Mouse (Mus musculus) urinary bladder, postnatal 25 days (tissue): ENCODE results near the gene Ankfn1.
A peak's percentile ranks its signal among the peaks of the same experiment; 100 is the strongest.

Experiments used
- DNase-seq: peaks from one replicate; pipeline ENCODE4 v3.0.0; 2022; ENCODE audit warnings: low spot score

The Ankfn1 gene

DNA sequence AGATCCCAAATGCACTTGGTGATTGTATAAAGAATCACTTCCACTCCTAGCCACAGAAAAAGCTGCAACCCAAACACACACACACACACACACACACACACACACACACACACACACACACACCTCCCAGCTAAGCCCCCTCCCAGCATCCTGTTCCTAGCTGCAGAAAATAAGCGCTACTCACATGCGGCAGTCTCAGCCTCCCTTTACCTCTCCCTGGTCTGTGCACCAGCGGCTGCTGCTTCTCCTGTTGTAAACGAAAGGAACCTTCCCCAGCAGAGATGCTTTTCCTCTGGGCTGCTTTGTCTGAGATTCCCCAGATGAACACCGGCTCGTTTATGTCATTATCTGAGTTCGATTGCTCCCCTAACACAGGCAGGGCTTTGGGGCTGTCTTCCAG is at the start of gene Ankfn1:
TSS of gene Ankfn1 (minus strand) at position 223 of the 400 bp plus-strand sequence.
- DNase-seq, result no peak

DNA sequence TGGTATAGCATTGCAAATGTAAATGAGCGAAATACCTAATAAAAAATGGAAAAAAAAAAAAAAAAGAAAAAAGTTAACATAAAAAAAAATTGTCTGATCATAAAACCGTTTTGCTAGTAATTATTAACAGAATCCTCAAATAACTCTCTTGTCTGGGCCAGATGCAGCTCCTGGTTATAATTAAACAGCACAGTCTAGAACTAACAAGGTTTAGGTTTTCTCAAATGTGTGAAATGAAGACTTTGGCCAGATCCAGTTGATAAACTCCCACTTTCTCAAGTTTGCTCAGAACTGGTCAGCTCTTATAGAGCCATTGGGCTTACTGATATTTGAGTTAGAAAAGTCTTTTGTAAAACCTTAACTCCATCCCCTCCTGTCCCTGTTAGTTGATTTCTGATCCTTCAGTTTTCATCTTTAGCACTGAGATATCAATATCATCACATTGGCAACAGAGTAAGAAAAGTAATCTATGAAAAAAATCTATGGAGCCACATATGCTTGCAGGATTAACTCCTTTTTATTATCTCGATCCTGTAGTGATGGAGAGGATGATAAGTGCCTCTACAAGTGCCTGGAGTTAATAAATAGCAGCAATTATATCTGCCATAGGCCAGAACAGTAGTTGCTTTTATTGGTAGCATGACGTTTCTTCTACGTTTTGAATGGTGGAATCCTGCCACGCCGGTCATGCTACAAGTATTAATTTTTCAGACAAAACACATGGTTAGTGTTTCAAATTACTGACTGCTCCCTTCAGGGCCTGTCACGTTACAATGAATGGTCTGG is 46.4 kb upstream of the Ankfn1 start:
- no peak for DNase-seq

- no peak for DNase-seq
Measured at GRCm38 (mm10) chr11:89818594-89818993, 41.1 kb upstream of the Ankfn1 start.

DNA sequence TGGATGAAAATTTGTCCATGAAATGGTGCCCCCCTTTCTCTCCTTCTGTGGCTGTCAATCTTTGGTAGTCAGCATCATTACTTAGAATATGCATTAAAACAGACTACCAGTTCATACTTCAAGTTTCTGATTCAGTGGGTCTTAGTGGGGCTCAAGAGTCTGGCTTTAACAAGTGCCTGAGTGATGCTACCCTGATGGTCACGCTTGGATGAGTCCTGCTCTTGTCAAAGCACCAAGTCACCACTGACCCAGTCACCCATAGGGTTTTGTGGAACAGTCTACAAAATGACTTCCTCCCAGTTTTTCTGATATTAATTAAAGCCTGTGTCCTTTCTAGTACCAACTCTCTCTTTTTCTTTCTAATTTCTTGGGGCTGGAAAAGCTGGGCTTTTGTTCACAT is 34.0 kb upstream of the Ankfn1 start:
- no peak for DNase-seq

- no peak for DNase-seq
Measured at GRCm38 (mm10) chr11:89807998-89808397, 30.5 kb upstream of the Ankfn1 start.

GRCm38 (mm10) chr11:89804822-89805221 is 27.4 kb upstream of the Ankfn1 start:
- no peak for DNase-seq

- no peak for DNase-seq
Measured at GRCm38 (mm10) chr11:89803974-89804373, 26.5 kb upstream of the Ankfn1 start.

DNA sequence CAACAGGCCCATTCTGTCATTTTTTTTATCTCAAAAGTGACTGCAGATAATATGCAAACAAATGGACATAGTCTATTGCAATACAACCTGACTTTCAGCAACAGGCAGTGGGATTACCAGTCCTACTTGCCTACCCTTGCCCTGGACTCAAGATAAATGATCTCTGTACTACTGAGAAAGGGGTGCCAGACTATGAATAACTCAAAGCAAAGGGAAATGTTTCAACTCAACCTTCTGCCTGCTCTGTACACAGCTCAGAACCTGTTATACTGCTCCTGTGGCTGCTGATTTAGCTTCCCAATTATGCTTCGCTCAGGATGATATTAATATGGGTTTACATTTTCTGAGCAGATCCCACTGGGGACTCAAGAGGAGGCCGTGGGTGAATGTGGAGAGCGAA is 15.3 kb upstream of the Ankfn1 start:
- DNase-seq, result no peak

- no peak for DNase-seq
Measured at GRCm38 (mm10) chr11:89776070-89776469, 1.4 kb downstream of the Ankfn1 start.

DNA sequence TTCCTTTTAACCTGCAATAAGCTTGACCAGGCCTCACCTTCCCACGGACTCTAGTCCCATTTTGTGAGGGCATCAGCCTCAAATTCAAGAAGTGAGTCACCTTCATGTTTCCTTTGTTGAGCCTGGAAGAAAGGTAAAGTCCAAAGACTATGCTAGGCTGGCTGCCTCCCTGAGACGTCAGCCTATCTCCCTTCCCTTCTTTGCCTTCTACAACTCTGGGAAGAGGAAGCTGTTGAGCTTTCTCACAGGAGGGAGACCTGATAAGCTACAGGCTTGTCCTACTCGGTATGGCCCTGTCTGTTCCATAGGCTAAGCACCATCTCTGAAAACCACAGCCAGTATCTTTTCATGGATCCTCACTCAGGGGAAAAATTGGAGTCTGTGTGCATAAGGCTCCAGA is 2.5 kb downstream of the Ankfn1 start:
- no peak for DNase-seq

DNA sequence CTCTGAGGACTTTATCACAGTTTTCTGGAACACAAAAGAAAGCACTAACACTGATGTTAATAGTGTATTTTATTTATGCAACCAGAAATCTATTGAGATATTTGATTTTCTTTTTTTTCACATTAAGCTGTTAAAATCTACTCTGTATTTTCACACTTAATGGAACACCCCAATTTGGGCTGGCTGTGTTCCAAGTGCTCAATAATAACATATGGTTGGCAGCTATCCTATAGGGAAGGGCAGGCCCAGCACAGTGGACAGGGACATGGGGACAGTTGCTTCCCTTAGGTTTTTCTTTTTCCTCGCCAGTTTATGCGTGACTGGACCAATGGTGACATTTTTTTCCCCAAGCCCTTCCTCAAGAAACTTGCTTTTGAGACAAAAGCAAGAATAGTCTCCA is 4.5 kb downstream of the Ankfn1 start:
- no peak for DNase-seq

DNA sequence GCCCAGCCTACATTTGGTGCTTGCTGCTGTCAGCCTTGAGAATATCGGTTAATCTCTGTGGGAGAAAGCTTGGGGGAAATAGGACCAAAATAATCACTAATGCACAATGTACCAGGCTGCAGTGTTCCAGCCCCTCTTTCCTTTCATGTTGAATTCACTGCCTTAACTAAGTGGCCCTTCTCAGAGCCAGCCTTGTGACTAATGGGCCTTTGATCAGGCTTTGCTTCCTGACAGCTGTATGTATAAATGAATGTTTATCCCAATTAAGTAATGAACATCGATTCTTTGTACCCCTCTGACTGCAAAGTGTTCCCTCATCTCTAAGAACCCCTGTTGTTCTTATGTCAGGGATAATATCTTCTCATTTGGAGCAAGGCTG is 11.7 kb downstream of the Ankfn1 start:
- no peak for DNase-seq

GRCm38 (mm10) chr11:89765014-89765769 is 12.3 kb downstream of the Ankfn1 start:
- no peak for DNase-seq

GRCm38 (mm10) chr11:89733973-89734693 is 43.3 kb downstream of the Ankfn1 start:
- no peak for DNase-seq

DNA sequence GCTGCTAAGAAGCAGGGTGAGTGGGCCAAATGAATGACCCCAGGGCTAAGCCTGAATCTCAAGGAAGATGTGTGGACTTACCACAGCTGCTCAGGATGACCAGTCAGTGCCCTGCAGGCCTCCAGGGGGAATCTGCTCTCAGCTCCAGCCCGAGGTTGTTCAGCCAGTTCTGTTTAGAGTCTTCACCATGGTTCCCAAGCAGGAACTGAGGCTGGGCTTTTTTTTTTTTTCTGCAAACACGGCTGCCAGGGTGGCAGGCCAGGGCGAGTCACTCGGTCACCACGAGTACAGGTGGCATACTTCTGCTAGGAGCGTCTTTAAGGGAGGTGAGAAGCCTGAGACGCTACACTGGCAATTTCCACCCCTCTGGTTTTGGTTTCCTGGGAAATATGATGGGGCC is 43.9 kb downstream of the Ankfn1 start:
- DNase-seq, result no peak

DNA sequence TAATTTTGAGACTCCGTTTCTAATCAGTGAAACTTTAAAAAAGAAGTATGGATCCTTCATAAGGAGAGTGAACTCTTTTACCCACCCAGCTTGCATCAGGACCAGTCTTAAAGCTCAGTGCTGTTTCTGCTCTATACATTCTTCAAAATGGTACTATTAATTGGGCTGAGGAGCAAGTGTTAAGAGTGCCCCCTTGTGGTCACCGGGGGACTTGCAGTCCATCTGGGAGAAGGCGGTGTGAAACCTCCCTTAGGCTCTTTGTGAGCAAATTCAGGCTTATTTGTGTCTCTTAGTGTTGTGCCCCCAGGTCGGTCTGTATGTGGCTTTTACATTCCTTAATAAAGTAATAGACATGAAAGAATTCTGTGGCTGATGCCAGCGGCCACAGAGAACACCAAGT is 56.6 kb downstream of the Ankfn1 start:
- DNase-seq, result peak; percentile 64

DNA sequence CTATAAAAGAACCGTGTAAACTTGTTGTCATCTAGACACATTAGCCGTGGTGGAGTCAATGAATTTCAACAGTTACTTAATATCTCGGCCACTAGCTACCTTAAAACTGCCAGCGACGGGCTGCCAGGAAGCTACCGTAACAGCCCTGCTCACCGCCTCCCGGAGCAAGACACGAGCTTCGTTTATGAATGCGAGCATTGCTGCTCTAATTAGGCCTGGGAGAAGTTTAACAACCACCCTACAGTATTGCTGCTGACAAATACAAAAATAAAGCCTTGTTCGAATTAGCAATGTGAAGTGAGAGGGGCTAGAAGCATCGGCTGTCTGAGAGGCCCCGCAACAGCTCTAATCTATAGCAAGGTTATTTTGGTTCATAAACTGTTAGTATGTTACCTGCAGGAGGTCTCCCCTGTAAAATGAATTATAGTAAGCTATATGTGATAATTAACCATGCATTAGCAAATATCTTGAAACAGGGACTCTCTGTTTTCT is 58.9 kb downstream of the Ankfn1 start:
- DNase-seq, result no peak

- no peak for DNase-seq
Measured at GRCm38 (mm10) chr11:89716351-89716750, 61.1 kb downstream of the Ankfn1 start.

DNA sequence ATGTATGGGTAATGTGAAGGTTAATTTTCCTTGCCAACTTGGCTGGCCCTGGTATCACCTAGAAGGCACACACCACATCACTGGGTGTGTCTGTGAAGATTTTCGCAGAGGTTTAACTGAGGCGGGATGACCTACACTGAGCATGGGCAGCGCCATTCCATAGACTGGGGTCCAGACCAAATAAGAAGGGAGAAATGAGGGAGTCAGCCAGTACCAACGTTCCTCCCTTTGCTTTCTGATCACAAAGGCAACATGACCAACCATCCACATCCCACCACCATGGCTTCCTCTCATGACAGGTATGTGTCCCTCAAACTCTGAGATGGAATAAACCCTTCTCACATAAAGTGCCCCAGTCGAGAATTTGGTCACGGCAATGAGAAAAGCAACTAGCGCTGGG is 68.9 kb downstream of the Ankfn1 start:
- DNase-seq, result no peak

- DNase-seq, result no peak
Measured at GRCm38 (mm10) chr11:89696431-89697403, 80.7 kb downstream of the Ankfn1 start.

DNA sequence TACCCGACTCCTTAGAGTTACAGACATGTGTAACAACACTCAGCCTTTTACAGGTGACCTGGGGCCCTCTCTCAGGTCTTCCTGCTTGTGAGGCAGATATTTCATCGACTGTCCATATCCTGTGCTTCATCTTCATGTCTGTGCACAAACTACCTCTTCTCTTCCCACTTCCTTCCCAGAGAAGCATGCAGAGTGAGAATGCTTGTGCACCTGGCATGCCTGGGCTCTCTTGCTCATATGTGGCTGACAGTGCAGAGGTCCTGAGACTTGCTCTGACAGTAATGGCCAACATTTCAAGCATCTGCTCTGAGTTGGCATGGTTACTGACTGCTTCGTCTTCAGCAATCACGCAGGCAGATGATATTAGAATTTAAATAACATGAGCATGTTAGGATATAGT is 83.8 kb downstream of the Ankfn1 start:
- DNase-seq, result no peak

- DNase-seq, result no peak
Measured at GRCm38 (mm10) chr11:89676922-89677321, 100.5 kb downstream of the Ankfn1 start.
